Mouse (Mus musculus) liver, postnatal 0 days (tissue): ENCODE measurements around the gene Ccrl2.

Source experiments
- CTCF ChIP-seq: sonication (generic); IDR thresholded peaks from 2 replicates; pipeline ENCODE4 v1.5.1; 2016; ENCODE audit warnings: antibody characterized with exemption, low read depth
- EP300 ChIP-seq: IDR thresholded peaks from 2 replicates; pipeline ENCODE4 v1.6.1; 2016; ENCODE audit warnings: antibody characterized with exemption, low read depth, mild to moderate bottlenecking

GRCm38 (mm10) chr9:111009763-111010162, 47.6 kb downstream of the Ccrl2 start:
- TF ChIP-seq EP300 (no peak), CTCF (no peak)
